Mouse (Mus musculus): ENCODE measurements around the gene Aurkb.
"Not testable (repeated sequence)": the region's sequence is repeated elsewhere in the genome, so short reads cannot be mapped to it uniquely, and the experiment has no call there.

Gene Aurkb

DNA sequence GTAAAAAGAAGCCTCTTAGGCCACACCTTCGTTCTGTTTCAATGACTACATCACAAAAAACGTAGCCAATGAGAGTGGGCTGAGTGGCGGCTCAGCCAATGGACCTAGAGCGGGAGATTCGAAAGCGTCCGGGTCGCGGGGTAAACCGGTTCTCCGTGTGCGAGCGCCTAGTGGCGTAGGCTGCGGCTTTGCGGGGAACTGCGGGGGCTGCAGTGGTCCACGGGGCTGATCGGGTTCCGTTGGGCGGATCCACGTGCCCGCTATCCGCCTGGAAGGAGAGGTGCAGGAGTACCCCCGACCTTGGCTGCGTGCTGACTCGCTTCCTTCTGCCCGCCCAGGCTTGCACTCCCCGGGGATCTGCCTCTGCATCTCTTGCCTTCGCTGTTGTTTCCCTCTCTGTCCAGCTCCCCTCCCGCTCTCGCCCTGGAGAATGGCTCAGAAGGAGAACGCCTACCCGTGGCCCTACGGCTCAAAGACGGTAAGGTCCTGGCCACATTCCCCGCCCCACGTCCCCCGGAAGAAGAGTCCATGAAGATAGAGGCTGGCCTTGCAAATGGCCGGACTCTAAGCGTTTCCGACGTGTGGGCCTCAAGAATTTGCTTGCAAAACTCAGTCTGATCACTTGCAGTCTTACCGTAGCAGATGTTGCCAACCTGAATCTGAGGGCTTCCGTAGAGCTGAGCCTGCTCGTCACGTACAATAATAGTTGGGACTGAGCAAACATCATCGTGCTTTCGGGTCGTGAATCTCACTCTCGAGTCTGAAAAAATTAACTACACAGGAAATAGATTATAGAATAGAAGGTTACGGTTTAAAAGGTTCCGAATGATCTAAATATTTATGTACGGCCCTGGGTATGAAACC lies at the start of gene Aurkb:
Aurkb (plus strand) TSS at position 117 of the 864 bp plus-strand sequence.
- DNase-seq, result peak; percentile 94

DNA sequence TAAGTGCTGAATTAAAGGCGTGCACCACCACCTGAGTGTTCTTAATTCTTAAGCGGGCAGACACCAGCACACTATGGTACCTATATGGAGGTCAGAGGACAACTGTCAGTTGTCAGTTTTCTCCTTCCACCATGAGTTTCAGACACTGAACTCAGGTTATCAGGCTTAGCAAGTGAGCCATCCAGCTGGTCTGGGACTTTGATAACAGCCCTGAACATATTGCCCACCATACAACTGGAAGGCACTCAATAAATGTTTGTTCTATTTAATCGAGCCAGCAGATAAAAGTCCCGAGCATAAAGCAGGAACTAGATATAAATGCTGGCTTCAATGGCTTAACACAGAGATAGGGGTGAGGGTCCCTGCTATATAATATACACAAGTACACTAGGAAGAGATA lies 48.4 kb upstream of the Aurkb start:
- DNase-seq, result no peak

DNA sequence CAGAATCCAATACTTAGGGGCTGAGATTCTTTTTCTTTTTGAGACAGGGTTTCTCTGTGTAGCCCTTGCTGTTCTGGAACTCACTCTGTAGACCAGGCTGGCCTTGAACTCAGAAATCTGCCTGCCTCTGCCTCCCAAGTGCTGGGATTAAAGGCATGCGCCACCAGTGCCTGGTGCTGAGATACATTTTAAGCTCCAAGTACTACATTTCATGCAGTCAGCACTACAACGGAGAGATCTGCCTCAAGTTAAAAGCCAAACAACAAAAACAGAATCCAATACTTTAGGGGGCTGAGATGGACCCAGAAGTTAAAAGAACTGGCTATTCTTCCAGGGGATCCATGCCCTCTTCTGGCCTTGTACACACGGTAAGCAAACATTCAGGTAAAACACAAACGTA lies 42.7 kb upstream of the Aurkb start:
- not testable (repeated sequence) for DNase-seq

DNA sequence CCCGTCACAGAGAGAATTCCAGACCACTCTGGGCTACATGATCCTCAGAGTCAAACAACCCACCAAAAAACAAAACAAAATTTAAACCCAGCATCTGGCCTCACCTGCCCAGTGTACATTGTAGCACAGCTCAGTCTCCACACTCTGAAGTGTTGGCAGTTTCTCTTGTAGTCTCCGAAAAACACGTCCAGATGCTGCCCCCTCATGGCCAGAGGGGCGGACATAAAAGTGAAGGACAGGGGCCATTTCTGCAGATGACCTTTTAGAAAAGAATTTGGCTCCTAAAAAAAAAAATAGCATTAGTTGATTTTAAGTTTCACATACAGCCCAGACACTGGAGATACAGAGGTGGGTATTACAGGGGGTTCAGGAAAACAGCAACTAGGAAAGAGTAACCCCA lies 41.9 kb upstream of the Aurkb start:
- DNase-seq, result peak; percentile 22

DNA sequence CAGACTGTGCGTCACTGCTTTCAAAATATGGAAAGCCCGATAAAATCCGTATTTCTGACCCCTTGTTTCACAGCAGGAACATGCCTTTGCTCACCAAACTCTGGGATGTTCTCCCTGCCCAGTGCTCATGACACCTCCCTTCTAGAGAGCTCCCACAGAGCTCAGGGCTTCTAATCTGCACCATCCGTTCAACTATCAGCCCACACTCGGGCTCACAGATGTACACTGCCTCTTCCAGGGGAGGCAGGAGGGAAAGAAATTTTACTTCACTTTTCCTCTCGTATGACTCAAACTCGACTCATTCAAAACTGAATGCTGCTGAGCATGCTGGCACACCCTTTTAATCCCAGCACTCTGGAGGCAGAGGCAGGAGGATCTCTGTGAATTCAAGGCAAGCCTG lies 40.3 kb upstream of the Aurkb start:
- DNase-seq, result no peak

DNA sequence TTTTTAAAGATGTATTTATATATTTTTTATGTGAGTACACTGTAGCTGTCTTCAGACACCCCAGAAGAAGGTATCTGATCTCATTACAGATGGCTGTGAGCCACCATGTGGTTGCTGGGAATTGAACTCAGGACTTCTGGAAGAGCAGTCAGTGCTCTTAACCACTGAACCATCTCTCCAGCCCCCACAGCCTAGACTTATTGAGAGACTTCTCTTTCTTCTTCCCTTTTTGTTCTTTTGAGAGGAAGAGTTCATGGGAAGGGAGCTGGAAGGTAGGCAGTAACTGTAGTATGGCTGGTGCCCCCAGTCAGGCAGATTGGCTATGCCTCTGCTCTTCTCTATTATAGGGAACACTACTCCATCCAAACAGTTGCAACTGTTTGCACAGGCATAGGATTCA lies 38.9 kb upstream of the Aurkb start:
- not testable (repeated sequence) for DNase-seq

DNA sequence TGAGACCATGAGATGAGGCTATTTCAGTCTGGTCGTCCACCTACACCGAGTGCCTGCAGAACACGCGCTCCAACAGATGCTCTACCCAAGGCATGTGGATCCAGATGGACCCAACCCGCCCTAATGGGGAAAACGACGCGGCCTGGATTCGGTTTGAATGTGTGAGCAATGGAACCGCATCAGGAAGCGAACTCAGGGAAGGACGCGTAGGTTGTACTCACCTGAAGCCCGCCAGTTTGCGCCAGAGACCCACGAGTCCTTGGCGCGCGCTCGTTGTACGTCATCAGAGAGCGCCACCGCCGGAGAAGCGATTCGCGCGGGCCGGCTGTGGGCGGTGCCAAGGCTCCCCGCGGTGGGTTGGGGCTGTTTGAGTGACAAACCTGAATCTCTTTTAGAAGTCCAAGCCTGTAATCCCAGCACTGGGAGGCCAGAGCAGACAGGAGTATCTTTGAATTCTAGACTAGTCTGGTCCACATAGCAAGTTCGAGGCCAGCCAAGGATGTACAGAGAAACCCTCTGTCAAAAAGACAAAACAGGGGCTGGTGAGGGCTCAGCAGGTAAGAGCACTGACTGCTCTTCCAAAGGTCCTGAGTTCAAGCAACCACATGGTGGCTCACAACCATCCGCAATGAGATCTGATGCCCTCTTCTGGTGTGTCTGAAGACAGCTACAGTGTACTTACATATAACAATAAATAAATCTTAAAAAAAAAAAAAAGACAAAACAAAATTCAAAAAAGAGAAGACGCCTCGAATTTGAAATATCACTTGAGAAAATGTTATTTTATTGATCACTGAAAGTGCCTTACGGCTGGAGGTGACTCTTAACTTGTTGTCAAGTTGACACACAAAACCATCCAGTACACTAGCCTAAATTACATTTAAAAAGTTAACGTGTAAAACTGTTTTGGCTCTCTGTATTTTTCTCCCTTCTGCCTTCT lies 37.0 kb upstream of the Aurkb start, which contains the start of gene Pfas:
Pfas (minus strand) TSS at position 279 of the 940 bp plus-strand sequence.
- peak; percentile 97 for DNase-seq

DNA sequence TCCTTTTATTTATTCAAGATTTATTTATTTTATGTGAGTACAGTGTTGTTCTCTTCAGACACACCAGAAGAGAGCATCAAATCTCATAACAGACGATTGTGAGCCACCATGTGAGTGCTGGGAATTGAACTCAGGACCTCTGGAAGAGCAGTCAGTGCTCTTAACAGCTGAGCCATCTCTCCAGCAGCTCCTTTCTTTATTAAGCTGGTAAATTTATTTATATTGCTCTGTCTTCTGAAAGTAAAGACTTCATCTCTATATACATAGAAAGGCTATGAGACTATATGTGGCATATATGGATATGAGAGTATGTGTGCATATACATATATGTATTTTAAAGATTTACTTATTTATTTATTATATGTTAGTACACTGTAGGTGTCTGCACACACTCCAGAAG lies 35.9 kb upstream of the Aurkb start:
- DNase-seq, result no peak

DNA sequence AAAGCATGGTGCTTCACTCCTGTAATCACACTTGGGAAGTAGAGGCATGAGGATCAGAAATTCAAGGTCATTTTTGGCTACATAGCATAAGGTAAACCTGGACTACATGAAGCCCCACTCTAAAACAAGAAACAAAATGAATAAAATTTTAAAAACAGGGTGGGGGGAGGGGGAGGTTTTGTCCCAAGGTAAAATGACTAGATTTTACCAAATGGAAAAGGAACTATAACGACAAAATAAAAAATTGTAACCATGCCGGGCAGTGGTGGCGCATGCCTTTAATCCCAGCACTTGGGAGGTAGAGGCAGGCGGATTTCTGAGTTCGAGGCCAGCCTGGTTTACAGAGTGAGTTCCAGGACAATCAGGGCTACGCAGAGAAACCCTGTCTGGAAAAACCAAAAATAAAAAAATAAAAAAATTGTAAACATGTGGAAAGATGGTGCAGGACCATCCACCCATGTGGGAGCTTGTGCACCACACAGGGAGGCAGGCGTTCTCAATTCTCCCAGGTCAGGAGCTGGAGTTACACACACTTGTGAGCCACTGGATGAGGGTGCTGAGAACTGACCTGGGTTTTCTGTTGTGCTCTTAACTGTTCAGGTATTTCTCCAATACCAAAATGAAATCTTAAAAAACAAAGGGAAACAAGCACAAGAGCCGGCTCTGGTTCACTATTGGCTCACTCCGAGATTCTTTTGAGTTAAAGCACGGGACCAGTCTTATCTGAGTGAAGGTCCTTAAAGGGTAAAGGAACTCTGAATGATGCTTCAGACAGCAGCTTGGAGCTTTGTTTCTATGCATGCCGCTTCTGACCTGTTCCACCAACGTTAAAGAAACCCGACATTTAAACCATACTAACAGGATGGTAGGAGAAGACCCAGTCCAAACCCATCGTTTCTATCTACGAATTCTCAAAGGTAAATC lies 34.8 kb upstream of the Aurkb start:
- no peak for DNase-seq

DNA sequence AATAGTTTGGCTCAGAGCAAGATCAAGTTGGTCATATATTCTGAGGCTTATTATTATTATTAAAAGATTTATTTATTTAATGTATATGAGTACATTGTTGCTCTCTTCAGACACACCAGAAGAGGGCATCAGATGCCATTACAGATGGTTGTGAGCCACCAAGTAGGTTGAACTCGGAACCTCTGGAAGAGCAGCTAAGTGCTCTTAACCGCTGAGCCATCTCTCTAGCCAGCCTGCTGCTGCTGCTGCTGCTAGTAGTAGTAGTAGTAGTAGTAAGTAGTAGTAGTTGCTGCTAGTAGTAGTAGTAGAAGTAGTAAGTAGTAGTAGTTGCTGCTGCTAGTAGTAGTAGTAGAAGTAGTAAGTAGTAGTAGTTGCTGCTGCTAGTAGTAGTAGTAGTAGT lies 34.0 kb upstream of the Aurkb start:
- not testable (repeated sequence) for DNase-seq

DNA sequence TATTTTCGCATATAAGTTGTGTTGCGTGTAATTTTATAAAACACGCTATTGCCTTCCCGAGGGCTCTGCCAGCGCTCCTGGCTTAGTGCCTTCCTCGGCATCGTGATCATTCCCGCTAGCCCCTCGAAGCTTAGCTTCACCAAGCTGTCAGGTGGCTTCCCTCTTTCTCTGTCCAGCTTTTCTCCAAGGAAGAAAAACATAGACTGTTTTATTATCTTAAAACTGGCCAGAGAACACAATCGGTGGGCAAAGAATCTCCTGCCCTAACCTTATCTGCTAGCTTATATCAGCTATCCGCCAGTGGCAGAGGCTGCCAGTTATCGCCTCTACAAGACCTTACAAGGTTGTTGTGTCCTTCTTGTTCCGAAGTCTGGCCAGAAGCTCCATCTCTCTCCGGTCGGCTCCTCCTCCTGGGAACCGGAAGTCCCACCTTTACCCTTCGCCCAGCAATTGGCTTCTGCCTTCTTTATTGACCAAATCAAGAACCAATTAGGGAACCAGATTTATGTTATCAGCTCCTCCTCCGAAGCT lies 33.3 kb upstream of the Aurkb start:
- peak; percentile 96 for DNase-seq

DNA sequence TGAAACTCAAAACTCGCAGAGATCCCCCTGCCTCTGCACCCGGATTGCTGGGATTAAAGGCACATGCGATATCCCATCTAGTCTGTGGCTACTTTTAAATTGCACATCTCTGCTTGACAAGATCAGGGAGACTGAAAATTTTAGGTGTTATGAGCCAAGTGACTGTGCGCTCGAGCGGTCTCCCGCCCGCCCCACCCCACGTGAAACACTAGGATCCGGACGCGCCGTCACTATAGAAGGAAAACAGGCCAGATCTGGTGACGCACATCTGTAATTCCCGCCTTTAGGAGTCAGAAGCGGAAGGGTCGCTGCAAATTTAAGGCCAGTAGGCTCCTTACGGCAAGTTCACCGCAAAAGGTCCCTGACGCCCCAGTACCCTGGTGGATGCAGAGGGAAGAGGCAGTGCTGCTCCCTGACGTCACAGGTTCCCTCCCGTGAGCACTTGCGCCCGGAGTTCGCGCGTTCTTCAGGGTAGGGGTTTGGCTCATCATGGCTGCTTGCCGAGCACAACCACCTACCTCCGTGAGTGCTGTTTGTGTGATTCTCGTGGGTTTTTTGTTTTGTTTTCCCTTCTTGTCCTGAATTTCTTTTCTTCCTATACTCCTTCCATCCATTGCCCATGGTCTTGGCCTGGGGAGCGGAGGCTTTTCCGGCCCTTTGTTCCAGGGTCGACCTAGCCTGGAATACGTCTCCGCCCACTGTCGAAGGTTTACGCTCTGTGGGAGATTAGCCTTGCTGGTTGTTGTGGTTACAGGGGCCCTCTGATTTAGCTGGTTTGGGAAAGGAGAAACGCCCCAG lies 29.6 kb upstream of the Aurkb start, which contains the start of gene Ctc1:
Ctc1 (plus strand) TSS at position 268 of the 798 bp plus-strand sequence.
- DNase-seq, result peak; percentile 97

DNA sequence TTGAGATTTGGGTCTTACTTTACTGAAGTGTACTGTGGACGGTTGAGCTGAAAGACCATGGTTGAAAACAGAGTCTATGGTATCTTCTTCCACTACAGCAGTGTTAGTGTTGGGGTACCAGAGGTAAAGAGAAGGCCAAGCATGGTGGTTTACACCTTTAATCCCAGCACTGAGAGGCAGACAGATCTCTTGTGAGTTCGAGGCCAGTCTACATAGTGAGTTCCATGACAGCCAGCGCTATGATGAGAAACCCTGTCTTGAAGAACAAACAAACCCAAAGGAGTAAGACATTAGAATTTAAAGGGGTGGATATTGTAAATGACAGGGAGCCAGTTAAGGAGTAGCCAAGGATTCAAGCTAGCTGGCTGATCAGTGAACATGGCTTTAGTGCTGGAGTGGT lies 28.7 kb upstream of the Aurkb start:
- no peak for DNase-seq

DNA sequence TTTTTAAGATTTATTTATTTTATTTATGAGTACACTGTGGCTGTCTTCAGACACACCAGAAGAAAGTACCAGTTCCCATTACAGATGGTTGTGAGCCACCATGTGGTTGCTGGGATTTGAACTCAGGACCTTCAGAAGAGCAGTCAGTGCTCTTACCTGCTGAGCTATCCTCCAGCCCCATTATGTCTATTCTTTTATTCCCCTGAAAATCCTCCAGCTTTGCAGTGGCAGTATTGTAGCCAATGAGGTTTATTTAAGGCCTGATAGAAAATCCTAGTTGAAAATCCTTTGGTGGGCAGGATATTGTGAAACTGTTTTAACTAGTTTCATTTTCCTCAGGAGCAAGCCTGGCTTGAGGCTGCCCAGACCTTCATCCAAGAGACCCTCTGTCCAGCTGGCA lies 24.8 kb upstream of the Aurkb start:
- DNase-seq, result no peak

DNA sequence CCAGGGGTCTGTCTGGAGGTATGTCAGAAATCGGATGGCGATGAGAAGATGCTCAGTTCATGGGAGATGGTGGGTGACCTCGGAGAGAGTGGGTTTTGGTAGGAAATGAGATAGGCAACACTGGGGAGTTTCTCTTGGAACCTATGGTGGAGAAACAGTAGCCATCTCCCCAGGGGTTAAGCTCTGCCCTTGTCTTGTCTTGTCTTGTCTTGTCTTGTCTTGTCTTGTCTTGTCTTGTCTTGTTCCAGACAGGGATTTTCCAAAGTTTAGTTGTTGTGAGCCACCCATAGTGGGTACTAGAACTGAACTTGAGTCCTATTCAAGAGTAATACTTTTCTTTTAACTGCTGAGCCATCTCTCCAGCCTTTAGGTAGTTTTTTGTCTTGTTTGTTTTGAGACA lies 18.9 kb upstream of the Aurkb start:
- DNase-seq, result no peak

DNA sequence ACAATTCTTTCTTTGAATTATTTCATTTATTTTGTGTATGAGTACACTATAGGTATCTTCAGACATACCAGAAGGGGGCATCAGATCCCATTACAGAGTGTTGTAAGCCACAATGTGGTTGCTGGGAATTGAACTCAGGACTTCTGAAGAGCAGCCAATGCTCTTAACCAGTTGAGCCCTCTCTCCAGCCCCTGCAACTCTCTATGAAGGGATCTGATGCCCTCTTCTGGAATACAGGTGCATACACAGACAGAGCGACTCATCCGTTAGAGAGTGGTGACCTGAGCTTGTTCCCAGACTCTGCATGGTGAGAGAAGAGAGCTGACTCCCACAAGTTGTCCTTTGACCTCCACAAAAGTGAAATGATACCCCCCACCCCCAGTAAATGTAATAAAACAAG lies 16.6 kb upstream of the Aurkb start:
- DNase-seq, result peak; percentile 40

DNA sequence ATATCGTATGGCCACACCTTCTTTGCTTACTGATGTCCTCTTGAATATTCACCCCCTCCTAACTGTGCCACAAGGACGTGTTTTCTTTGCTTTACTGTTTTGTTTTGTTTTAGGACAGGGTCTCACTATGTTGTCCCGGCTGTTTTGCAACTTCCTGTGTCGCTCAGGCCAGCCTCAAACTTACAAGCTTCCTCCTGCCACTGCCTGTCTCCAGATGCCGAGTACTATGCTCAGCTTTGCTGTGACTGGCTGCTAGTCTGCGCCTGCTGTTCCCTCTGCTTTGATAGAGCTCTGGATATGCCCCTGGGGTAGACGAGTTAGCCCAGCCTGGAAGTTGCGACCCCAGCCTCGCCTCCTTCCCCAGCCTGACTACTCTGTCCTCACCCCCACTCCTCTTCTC lies 11.9 kb upstream of the Aurkb start:
- no peak for DNase-seq

DNA sequence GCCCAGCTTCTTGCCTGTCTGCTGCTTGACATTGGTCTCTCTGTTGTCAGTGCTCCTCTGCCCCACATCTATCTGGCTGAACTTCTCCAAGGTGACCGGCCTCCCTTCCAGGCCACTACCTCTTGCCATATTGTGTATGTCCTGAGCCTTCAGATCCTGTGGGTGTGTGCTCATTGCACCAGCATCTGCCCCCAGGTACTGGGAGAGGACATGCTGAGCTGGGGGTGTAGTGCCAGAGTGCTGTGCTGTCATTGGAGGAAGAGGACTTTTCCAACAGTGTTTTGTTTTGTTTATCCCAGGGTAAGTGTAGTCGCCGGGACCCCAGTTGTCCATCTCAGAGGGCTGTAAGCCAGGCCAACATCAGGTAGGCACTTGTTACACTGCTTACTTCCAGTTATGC lies 10.9 kb upstream of the Aurkb start:
- DNase-seq, result no peak

DNA sequence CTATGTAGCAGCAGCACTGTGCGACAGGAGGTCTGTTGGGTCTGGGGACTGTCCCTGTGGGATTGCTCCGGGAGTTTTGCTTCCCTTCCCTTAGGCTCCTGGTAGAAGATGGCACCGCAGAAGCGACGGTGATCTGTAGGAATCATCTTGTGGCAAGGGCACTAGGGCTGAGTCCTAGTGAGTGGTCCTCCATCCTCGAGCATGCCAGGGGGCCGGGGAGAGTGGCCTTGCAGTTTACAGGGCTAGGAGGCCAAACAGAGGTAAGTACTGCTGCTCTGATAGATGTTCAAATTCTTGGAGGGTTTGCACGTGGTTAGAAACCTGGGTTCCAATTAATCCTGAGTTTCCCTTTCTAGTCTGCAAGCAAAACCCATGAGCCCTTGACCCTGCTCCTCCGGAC lies 10.0 kb upstream of the Aurkb start:
- DNase-seq, result no peak

DNA sequence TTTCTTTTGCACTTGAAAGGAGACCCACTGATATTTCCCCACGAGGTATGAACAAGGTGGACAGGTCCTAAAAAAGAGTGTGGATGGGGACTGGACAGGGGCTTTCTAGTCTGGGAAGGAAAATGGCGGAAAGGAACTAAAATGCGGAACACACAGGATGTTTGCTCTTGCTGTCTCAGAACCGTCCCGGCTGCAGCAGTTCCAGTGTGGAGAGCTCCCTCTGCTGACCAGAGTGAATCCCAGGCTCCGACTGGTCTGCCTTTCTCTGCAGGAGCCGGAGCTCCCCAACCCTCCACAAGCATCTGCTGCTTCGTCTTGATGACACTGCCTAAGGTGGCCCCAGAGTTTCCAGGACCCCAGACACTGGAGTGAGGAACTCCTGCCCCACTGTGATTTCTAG lies 9.6 kb upstream of the Aurkb start:
- peak; percentile 91 for DNase-seq

DNA sequence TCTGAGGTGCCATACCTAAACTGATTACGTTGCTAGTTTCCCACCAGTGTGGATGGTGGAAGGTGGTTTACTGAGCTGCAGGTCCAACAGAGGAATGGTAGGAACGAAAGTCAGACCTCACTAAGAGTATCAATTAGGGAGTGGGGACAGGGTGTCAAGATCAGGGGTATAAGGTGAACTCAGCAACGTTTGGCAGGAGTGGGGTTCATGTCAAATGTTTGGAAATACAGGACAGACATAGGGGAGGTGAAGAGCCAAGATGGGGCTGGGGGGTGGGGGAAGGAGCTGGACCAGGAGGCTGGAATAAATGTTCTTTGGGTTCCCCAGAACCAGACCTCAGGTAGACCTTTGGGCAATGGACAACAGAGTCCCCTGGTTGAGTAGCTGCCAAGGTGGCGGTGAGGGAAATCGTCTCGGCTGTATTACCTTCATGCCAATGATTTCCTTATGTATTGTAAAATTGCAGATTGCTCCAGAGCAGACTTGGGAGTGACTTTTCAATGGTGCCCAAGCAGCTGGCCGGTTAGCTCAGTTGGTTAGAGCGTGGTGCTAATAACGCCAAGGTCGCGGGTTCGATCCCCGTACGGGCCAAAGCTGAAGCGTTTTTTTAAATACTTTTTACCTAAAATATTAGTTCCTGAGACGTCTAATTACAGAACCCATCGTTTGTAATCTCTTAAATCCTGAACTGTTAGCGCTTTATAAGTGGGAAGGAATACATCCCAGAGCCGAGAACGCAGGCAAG lies 8.8 kb upstream of the Aurkb start:
- peak; percentile 88 for DNase-seq
